Mouse (Mus musculus) forebrain, embryonic 11.5 days (tissue): ENCODE results near the gene Olfr1371. TPM values are rescaled to one million over a fixed set of nuclear protein-coding genes. Genes with fewer than 3 reads are reported as not detected.
"Not testable (repeated sequence)": the region's sequence is repeated elsewhere in the genome, so short reads cannot be mapped to it uniquely, and the experiment has no call there.

Experiments used
- ATAC-seq: fragments of 200-750 bp; cut with Nextera tagmentation; replicated peaks from 2 replicates; pipeline ENCODE4 v1.8.0; 2017; ENCODE audit warnings: moderate TSS enrichment; ENCODE audit not compliant: low FRiP score
- DNase-seq: peaks from one replicate; pipeline ENCODE4 v3.0.0-alpha.2; 2017; ENCODE audit warnings: low spot score
- H3K27ac ChIP-seq: fragments of 300-500 bp; sonication (generic); 2 replicates; pipeline ENCODE4 v1.5.1; 2014; ENCODE audit warnings: low read depth, low read length
- H3K27me3 ChIP-seq: fragments of 300-500 bp; sonication (generic); 2 replicates; pipeline ENCODE4 v1.6.1; 2014; ENCODE audit warnings: mild to moderate bottlenecking, low read length, mixed read lengths; ENCODE audit not compliant: control insufficient read depth, insufficient read depth
- H3K36me3 ChIP-seq: fragments of 300-500 bp; sonication (generic); 2 replicates; pipeline ENCODE4 v1.6.1; 2014; ENCODE audit warnings: mild to moderate bottlenecking, low read length, moderate library complexity, mixed read lengths; ENCODE audit not compliant: control insufficient read depth, insufficient read depth
- H3K4me1 ChIP-seq: fragments of 300-500 bp; sonication (generic); replicated peaks from 2 replicates; pipeline ENCODE4 v1.6.1; 2014; ENCODE audit warnings: low read length, mixed read lengths; ENCODE audit not compliant: control insufficient read depth, insufficient read depth
- H3K4me2 ChIP-seq: fragments of 300-500 bp; sonication (generic); 2 replicates; pipeline ENCODE4 v1.6.1; 2014; ENCODE audit warnings: low read depth, mild to moderate bottlenecking, low read length, moderate library complexity, mixed read lengths; ENCODE audit not compliant: severe bottlenecking
- H3K4me3 ChIP-seq: fragments of 300-500 bp; sonication (generic); 2 replicates; pipeline ENCODE4 v1.5.1; 2014; ENCODE audit warnings: low read depth, low read length
- H3K9ac ChIP-seq: fragments of 300-500 bp; sonication (generic); 2 replicates; pipeline ENCODE4 v1.6.1; 2014; ENCODE audit warnings: low read length
- H3K9me3 ChIP-seq: fragments of 300-500 bp; sonication (generic); 2 replicates; pipeline ENCODE4 v1.6.1; 2016; ENCODE audit warnings: low read length, mixed read lengths; ENCODE audit not compliant: control insufficient read depth
- WGBS: fragments of 180-500 bp; shearing (Covaris S2); extraction: QIAGEN DNeasy Blood & Tissue Kit; methylation state at CpG from one replicate; pipeline ENCODE4 v1.1.7; 2014; 5-methylcytosine and 5-hydroxymethylcytosine counted together
- polyA plus RNA-seq: library from polyadenylated mRNA; unstranded; fragments of >200 nt; fragmentation: Nextera tagmentation; extraction: Ambion mirVana; gene quantifications from 2 replicates; pipeline ENCODE4 v1.2.1, GENCODE M21; 2014

The Olfr1371 gene
- polyA plus RNA-seq, 1 experiment from 2014 or later, result not detected

- no peak for ATAC-seq
- no peaks in the 10 kb centered on the region for H3K9me3 ChIP-seq
- no peaks in the 10 kb centered on the region for H3K4me1 ChIP-seq
- no peak overlapping the region for H3K4me3 ChIP-seq
- DNase-seq, result no peak
- H3K9ac ChIP-seq, result no peak overlapping the region
- no peaks in the 10 kb centered on the region for H3K27me3 ChIP-seq
- no peak overlapping the region for H3K4me2 ChIP-seq
- H3K27ac ChIP-seq, result no peak overlapping the region
- no peaks in the 10 kb centered on the region for H3K36me3 ChIP-seq
- 84% methylated on average over 7 of the region's 7 CpGs for WGBS
These were observed 15.1 kb upstream of the Olfr1371 start for GRCm38 (mm10) chr11:52228722-52229448.

DNA sequence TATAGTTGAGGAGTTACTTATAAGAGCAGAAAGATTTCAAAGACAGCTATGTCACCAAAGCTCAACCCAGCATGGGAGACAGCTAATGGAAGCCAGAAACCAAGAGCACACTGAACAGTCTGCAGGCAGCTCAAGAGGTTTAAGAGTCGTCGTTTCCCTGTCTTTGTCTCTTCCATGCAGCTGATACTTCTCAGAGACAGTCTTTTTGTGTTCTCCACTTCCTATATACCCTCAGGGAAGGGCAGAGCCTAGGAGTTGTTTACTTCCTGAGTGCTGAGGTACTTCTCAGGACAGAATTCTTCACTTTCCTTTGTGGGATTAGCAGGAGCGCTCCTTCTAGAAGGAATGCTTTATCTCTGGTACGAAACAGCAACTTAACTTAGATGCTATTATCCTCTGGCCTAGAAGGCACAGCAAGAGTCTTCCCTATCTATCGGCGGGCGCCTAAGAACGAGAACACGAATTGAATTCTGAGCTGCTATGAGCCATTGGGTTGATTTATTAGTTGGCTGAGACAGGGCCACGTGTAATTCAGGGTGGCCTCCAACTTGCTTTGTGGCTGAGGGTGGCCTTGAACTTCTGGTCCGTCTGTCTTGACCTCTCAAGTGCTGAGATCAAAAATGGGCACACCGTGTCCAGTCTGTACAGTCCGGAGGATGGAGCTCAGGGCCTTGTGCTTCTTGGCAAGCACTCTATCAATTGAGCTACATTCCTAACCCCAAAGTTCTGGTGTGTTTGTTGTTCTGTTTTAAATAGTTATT lies 13.9 kb upstream of the Olfr1371 start:
- Histone ChIP-seq H3K9ac (no peak overlapping the region), H3K4me1 (no peaks in the 10 kb centered on the region), H3K27ac (no peak overlapping the region), H3K9me3 (no peaks in the 10 kb centered on the region), H3K27me3 (no peaks in the 10 kb centered on the region), H3K4me2 (no peak overlapping the region), H3K36me3 (no peaks in the 10 kb centered on the region), H3K4me3 (no peak overlapping the region)
- 82% methylated on average over 13 of the region's 13 CpGs for WGBS
- ATAC-seq (no peak), DNase-seq (no peak)

DNA sequence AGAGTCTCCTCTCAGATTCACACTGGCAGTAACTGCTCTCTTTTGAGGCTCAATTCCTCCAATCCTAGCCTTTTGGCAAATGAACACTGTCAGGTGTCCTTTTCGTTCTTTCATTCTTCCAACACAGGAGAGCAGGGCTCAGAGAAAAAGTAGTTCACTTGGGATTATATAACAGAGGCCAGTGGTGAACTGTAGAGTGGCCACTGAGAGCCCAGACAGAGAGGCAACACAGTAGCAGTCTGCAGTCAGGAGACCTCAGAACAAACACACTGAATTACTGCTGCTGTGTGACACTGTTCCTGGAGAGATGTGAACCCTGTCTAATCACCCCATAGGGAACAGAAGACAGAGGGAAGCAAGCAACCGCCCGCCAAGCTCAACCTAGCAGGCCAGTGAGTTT lies 13.3 kb upstream of the Olfr1371 start:
- H3K27ac ChIP-seq, result no peak overlapping the region
- DNase-seq (no peak), ATAC-seq (no peak)
- no peaks in the 10 kb centered on the region for H3K4me1 ChIP-seq
- 79% methylated on average over 3 of the region's 3 CpGs for WGBS
- H3K9ac ChIP-seq, result no peak overlapping the region
- H3K4me2 ChIP-seq, result no peak overlapping the region
- H3K36me3 ChIP-seq, result no peaks in the 10 kb centered on the region
- no peaks in the 10 kb centered on the region for H3K9me3 ChIP-seq
- H3K4me3 ChIP-seq, result no peak overlapping the region
- H3K27me3 ChIP-seq, result no peaks in the 10 kb centered on the region

- DNase-seq (no peak), ATAC-seq (no peak)
- H3K4me2 ChIP-seq, result no peak overlapping the region
- H3K27me3 ChIP-seq, result no peaks in the 10 kb centered on the region
- H3K4me1 ChIP-seq, result no peaks in the 10 kb centered on the region
- no peaks in the 10 kb centered on the region for H3K9me3 ChIP-seq
- WGBS, result 70% methylated on average over 3 of the region's 3 CpGs
- H3K36me3 ChIP-seq, result no peaks in the 10 kb centered on the region
- no peak overlapping the region for H3K9ac ChIP-seq
- no peak overlapping the region for H3K4me3 ChIP-seq
- no peak overlapping the region for H3K27ac ChIP-seq
These were observed 12.3 kb upstream of the Olfr1371 start for GRCm38 (mm10) chr11:52225986-52226599.

DNA sequence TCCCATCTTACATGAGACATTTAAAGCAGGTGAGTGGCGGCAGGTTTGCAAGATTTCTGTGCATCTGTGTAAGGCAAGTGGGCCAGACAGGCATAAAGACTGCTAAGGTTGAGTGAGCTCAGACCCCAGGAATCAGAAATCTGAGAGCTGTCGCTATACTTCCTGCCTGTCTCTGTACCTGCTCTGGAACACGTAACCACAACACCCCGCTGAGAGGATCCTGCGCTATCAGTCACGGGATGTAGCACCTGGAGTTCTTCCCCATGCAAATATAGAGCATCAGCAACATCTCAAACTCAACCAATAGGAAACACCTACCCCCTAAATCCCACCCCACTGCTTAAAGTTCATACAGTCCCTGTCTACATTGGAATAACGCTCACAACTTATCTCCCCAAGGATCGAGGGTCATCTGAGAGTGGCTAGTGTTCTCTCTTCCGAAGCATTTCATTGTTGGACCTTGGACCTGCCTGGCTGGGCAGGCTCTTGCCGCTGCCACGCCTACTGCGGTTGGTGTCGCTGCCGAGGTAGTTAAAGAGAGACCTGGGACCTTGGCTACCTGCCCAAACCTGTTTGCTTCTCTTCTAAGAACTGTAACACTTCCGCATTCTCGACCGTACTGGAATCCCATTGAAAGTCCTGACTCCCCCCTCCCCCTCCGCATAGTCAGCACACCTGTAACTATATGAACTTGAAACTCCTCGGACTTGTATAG lies 10.3 kb upstream of the Olfr1371 start:
- no peak for DNase-seq
- Histone ChIP-seq H3K9ac (no peak overlapping the region), H3K4me3 (no peak overlapping the region), H3K4me2 (no peak overlapping the region), H3K27me3 (no peaks in the 10 kb centered on the region), H3K36me3 (no peaks in the 10 kb centered on the region), H3K4me1 (no peaks in the 10 kb centered on the region), H3K27ac (no peak overlapping the region), H3K9me3 (no peaks in the 10 kb centered on the region)
- ATAC-seq, result no peak
- WGBS, result 18% methylated on average over 19 of the region's 19 CpGs

GRCm38 (mm10) chr11:52222891-52223290 lies 9.1 kb upstream of the Olfr1371 start:
- 80% methylated on average over 6 of the region's 6 CpGs for WGBS
- Histone ChIP-seq H3K4me3 (no peak overlapping the region), H3K4me1 (no peaks in the 10 kb centered on the region)

GRCm38 (mm10) chr11:52221921-52222320 lies 8.1 kb upstream of the Olfr1371 start:
- H3K27me3 ChIP-seq, H3K36me3 ChIP-seq, ATAC-seq, H3K4me3 ChIP-seq, H3K4me2 ChIP-seq, H3K9me3 ChIP-seq, H3K4me1 ChIP-seq, DNase-seq, H3K27ac ChIP-seq, H3K9ac ChIP-seq: not testable (repeated sequence)
- WGBS, result 92% methylated on average over 6 of the region's 6 CpGs

More at GRCm38 (mm10) chr11:52222891-52223290, 9.1 kb upstream of the Olfr1371 start:
- Histone ChIP-seq H3K9ac (no peak overlapping the region), H3K27ac (no peak overlapping the region), H3K9me3 (no peaks in the 10 kb centered on the region), H3K27me3 (no peaks in the 10 kb centered on the region), H3K4me2 (no peak overlapping the region), H3K36me3 (no peaks in the 10 kb centered on the region)
- DNase-seq (no peak), ATAC-seq (no peak)

- no peak for ATAC-seq
- Histone ChIP-seq H3K4me3 (no peak overlapping the region), H3K27me3 (no peaks in the 10 kb centered on the region), H3K9ac (no peak overlapping the region), H3K4me1 (no peaks in the 10 kb centered on the region), H3K9me3 (no peaks in the 10 kb centered on the region), H3K4me2 (no peak overlapping the region), H3K36me3 (no peaks in the 10 kb centered on the region), H3K27ac (no peak overlapping the region)
- DNase-seq, result peak; percentile 81
- 14% methylated on average over 4 of the region's 4 CpGs for WGBS
These were observed 6.5 kb upstream of the Olfr1371 start for GRCm38 (mm10) chr11:52220282-52220681.
